Mouse (Mus musculus) urinary bladder, postnatal 14 days (tissue): ENCODE data around the gene Dctd.
"Not testable (repeated sequence)": the region's sequence is repeated elsewhere in the genome, so short reads cannot be mapped to it uniquely, and the experiment has no call there.

ENCODE experiments used
- DNase-seq: peaks from one replicate; pipeline ENCODE4 v3.0.0; 2021; ENCODE audit warnings: low spot score

The Dctd gene

GRCm38 (mm10) chr8:48145766-48146165 is 46.9 kb downstream of the Dctd start:
- no peak for DNase-seq

- DNase-seq: no peak
These were observed 47.6 kb downstream of the Dctd start for GRCm38 (mm10) chr8:48146449-48146848.

GRCm38 (mm10) chr8:48152062-48152738 is 53.3 kb downstream of the Dctd start:
- DNase-seq: peak; percentile 14

GRCm38 (mm10) chr8:48153360-48154121 is 54.6 kb downstream of the Dctd start:
- peak; percentile 45 for DNase-seq

GRCm38 (mm10) chr8:48157718-48158117 is 58.8 kb downstream of the Dctd start:
- no peak for DNase-seq

- DNase-seq: no peak
These were observed 59.8 kb downstream of the Dctd start for GRCm38 (mm10) chr8:48158560-48159217.

- DNase-seq: no peak
These were observed 78.5 kb downstream of the Dctd start for GRCm38 (mm10) chr8:48177406-48177805.

- DNase-seq: no peak
These were observed 79.0 kb downstream of the Dctd start for GRCm38 (mm10) chr8:48177876-48178275.

GRCm38 (mm10) chr8:48178993-48179392 is 80.1 kb downstream of the Dctd start:
- no peak for DNase-seq

- DNase-seq: not testable (repeated sequence)
These were observed 81.3 kb downstream of the Dctd start for GRCm38 (mm10) chr8:48180146-48180545.

- DNase-seq: no peak
These were observed 82.1 kb downstream of the Dctd start for GRCm38 (mm10) chr8:48181000-48181399.

- no peak for DNase-seq
These were observed 84.9 kb downstream of the Dctd start for GRCm38 (mm10) chr8:48183758-48184157.

GRCm38 (mm10) chr8:48188586-48188985 is 89.7 kb downstream of the Dctd start:
- DNase-seq: no peak

- DNase-seq: no peak
These were observed 97.1 kb downstream of the Dctd start for GRCm38 (mm10) chr8:48195971-48196370.

GRCm38 (mm10) chr8:48199171-48199570 is 100.3 kb downstream of the Dctd start:
- no peak for DNase-seq

GRCm38 (mm10) chr8:48202632-48203031 is 103.7 kb downstream of the Dctd start:
- DNase-seq: no peak
